Comparison of ENCODE assay signal across 18 mouse cellular contexts in genomic region chr5:17712374-17712773, GRCm38 (mm10).
DNase-seq lines count a peak whose midpoint lies in the region; ATAC-seq lines count a peak whose summit lies in the region.
"Had no signal": no experiment of that assay in that cellular context is flagged by ENCODE, and none has a peak within 500 bp of the region (broad histone marks: within the 10 kb centered on the region; RNA-seq: fewer than 3 reads in every experiment).

No protein-coding gene starts in this region.

- no peaks in the 10 kb centered on the region for H3K9me3 ChIP-seq in hindbrain, embryonic 16.5 days (ENCODE audit: control insufficient read depth, low read length)
- no peaks in the 10 kb centered on the region for H3K9me3 ChIP-seq in hindbrain, embryonic 12.5 days (replicated peaks)
- H3K9me3 ChIP-seq in neural tube, embryonic 14.5 days (ENCODE audit: control insufficient read depth, low read length), result no peaks in the 10 kb centered on the region
- no peaks in the 10 kb centered on the region for H3K9me3 ChIP-seq in neural tube, embryonic 15.5 days (replicated peaks)
- H3K9me3 ChIP-seq: embryonic facial prominence, embryonic 10.5 days; embryonic facial prominence, embryonic 12.5 days; forebrain, embryonic 13.5 days; forebrain, embryonic 15.5 days had no signal

- no peak for DNase-seq in right cerebral cortex, adult 18-20 months
- DNase-seq: adrenal gland, adult 2 months; adrenal gland, postnatal 14 days; adrenal gland, postnatal 36 days; cerebellum, adult 11-12 months; cerebellum, adult 2 months; cerebellum, adult 9-10 months; cerebellum, postnatal 10 days; cerebellum, postnatal 25 days; forebrain, postnatal 0 days had no signal

- no peak overlapping the region for H3K4me2 ChIP-seq in hindbrain, embryonic 16.5 days (ENCODE audit: low read length)
- H3K4me2 ChIP-seq in hindbrain, embryonic 12.5 days (replicated peaks), result no peak overlapping the region
- no peak overlapping the region for H3K4me2 ChIP-seq in neural tube, embryonic 14.5 days (ENCODE audit: low read depth, low read length)
- no peak overlapping the region for H3K4me2 ChIP-seq in neural tube, embryonic 15.5 days
- H3K4me2 ChIP-seq: embryonic facial prominence, embryonic 12.5 days; forebrain, embryonic 13.5 days; forebrain, embryonic 15.5 days had no signal

- H3K36me3 ChIP-seq in hindbrain, embryonic 16.5 days (ENCODE audit: control insufficient read depth, insufficient read depth, low read length), result no peaks in the 10 kb centered on the region
- no peaks in the 10 kb centered on the region for H3K36me3 ChIP-seq in hindbrain, embryonic 12.5 days
- no peaks in the 10 kb centered on the region for H3K36me3 ChIP-seq in neural tube, embryonic 14.5 days (ENCODE audit: control insufficient read depth, insufficient read depth, low read length)
- H3K36me3 ChIP-seq in neural tube, embryonic 15.5 days, result no peaks in the 10 kb centered on the region
- H3K36me3 ChIP-seq: embryonic facial prominence, embryonic 10.5 days; embryonic facial prominence, embryonic 12.5 days; forebrain, embryonic 15.5 days had no signal

- H3K27ac ChIP-seq in hindbrain, embryonic 16.5 days (ENCODE audit: low read depth, low read length), result no peak overlapping the region
- no peak overlapping the region for H3K27ac ChIP-seq in hindbrain, embryonic 12.5 days
- H3K27ac ChIP-seq in neural tube, embryonic 14.5 days (ENCODE audit: low read depth, low read length), result no peak overlapping the region
- no peak overlapping the region for H3K27ac ChIP-seq in neural tube, embryonic 15.5 days (replicated peaks)
- H3K27ac ChIP-seq: embryonic facial prominence, embryonic 10.5 days; embryonic facial prominence, embryonic 12.5 days; forebrain, embryonic 13.5 days; forebrain, embryonic 15.5 days had no signal

- H3K9ac ChIP-seq in hindbrain, embryonic 16.5 days (ENCODE audit: low read depth, low read length), result no peak overlapping the region
- H3K9ac ChIP-seq in hindbrain, embryonic 12.5 days, result no peak overlapping the region
- H3K9ac ChIP-seq in neural tube, embryonic 14.5 days (replicated peaks; ENCODE audit: low read depth, low read length), result no peak overlapping the region
- H3K9ac ChIP-seq in neural tube, embryonic 15.5 days (replicated peaks), result no peak overlapping the region
- H3K9ac ChIP-seq: embryonic facial prominence, embryonic 12.5 days; forebrain, embryonic 13.5 days; forebrain, embryonic 15.5 days; forebrain, postnatal 0 days had no signal

- H3K4me3 ChIP-seq in hindbrain, embryonic 16.5 days (ENCODE audit: low read length), result no peak overlapping the region
- no peak overlapping the region for H3K4me3 ChIP-seq in hindbrain, embryonic 12.5 days
- no peak overlapping the region for H3K4me3 ChIP-seq in neural tube, embryonic 14.5 days (ENCODE audit: low read depth, low read length)
- H3K4me3 ChIP-seq in neural tube, embryonic 15.5 days (replicated peaks), result no peak overlapping the region
- H3K4me3 ChIP-seq: embryonic facial prominence, embryonic 10.5 days; embryonic facial prominence, embryonic 12.5 days; forebrain, embryonic 13.5 days; forebrain, embryonic 15.5 days had no signal

- no peaks in the 10 kb centered on the region for H3K27me3 ChIP-seq in hindbrain, embryonic 16.5 days (replicated peaks; ENCODE audit: control insufficient read depth, insufficient read depth, low read length)
- no peaks in the 10 kb centered on the region for H3K27me3 ChIP-seq in hindbrain, embryonic 12.5 days
- no peaks in the 10 kb centered on the region for H3K27me3 ChIP-seq in neural tube, embryonic 14.5 days (ENCODE audit: control insufficient read depth, insufficient read depth, low read length)
- H3K27me3 ChIP-seq in neural tube, embryonic 15.5 days (replicated peaks), result no peaks in the 10 kb centered on the region
- H3K27me3 ChIP-seq: embryonic facial prominence, embryonic 12.5 days; forebrain, embryonic 13.5 days; forebrain, embryonic 15.5 days had no signal

- ATAC-seq in hindbrain, embryonic 16.5 days, result peak; percentile 60; the same call in 1 of the 2 replicates
- ATAC-seq in hindbrain, embryonic 12.5 days (ENCODE audit: low FRiP score), result no peak
- peak; percentile 70 for ATAC-seq in neural tube, embryonic 14.5 days (ENCODE audit: low read depth)
- ATAC-seq in neural tube, embryonic 15.5 days (ENCODE audit: low FRiP score), result peak; percentile 75
- ATAC-seq: forebrain, embryonic 13.5 days; forebrain, embryonic 15.5 days; forebrain, postnatal 0 days had no signal

- WGBS in hindbrain, embryonic 16.5 days, result 70% methylated on average over 4 of the region's 4 CpGs
- WGBS in hindbrain, embryonic 12.5 days, result 83% methylated on average over 4 of the region's 4 CpGs
- 68% methylated on average over 4 of the region's 4 CpGs for WGBS in neural tube, embryonic 14.5 days
- WGBS in neural tube, embryonic 15.5 days, result 53% methylated on average over 4 of the region's 4 CpGs

- H3K4me1 ChIP-seq in hindbrain, embryonic 16.5 days (ENCODE audit: control insufficient read depth, insufficient read depth, low read depth, low read length), result no peaks in the 10 kb centered on the region
- H3K4me1 ChIP-seq in hindbrain, embryonic 12.5 days, result no peaks in the 10 kb centered on the region
- no peaks in the 10 kb centered on the region for H3K4me1 ChIP-seq in neural tube, embryonic 14.5 days (ENCODE audit: control insufficient read depth, insufficient read depth, low read length)
- H3K4me1 ChIP-seq in neural tube, embryonic 15.5 days, result peaks cover 2% of the 10 kb centered on the region; the same call in 1 of the 2 replicates
- H3K4me1 ChIP-seq: embryonic facial prominence, embryonic 10.5 days; embryonic facial prominence, embryonic 12.5 days; forebrain, embryonic 13.5 days; forebrain, embryonic 15.5 days had no signal
